Mouse (Mus musculus): ENCODE data around the gene Rora. TPM values are rescaled to one million over a fixed set of nuclear protein-coding genes. Genes with fewer than 3 reads are reported as not detected.

Gene Rora
- polyA plus RNA-seq, 1 experiment, result 0.86 TPM

GRCm38 (mm10) chr9:69435194-69435593, 781.6 kb downstream of the Rora start:
- Histone ChIP-seq H3K79me2 (ENCODE audit: control insufficient read depth, insufficient read depth) (no peaks in the 10 kb centered on the region), H3K36me3 (ENCODE audit: control insufficient read depth, insufficient read depth) (no peaks in the 10 kb centered on the region), H3K4me3 (no peak overlapping the region), H3K27me3 (ENCODE audit: control insufficient read depth, insufficient read depth, insufficient read length) (no peaks in the 10 kb centered on the region), H3ac (ENCODE audit: control insufficient read depth, insufficient read length) (no peak overlapping the region), H3K4me2 (ENCODE audit: low read depth) (no peak overlapping the region)
- no peak for TF ChIP-seq REST (IDR thresholded peaks at IDR 0.05; ENCODE audit: insufficient read depth, insufficient read length)
- no peak for TF ChIP-seq SRF (IDR thresholded peaks at IDR 0.05; ENCODE audit: control insufficient read depth, insufficient read length, low read depth)
- TF ChIP-seq POLR2AphosphoS2 (IDR thresholded peaks at IDR 0.05; ENCODE audit: insufficient read length, low read depth), result no peak
- no peak for TF ChIP-seq CEBPB (IDR thresholded peaks at IDR 0.05; ENCODE audit: insufficient read depth, poor library complexity, severe bottlenecking)
- no peak for TF ChIP-seq MYOD1 (IDR thresholded peaks at IDR 0.05; ENCODE audit: control insufficient read depth in 1 of 3, insufficient read length in 2 of 3, low read depth in 2 of 3)
- TF ChIP-seq POLR2A (IDR thresholded peaks at IDR 0.05; ENCODE audit: insufficient read length, low read depth), result no peak
- no peak for TF ChIP-seq MAX (IDR thresholded peaks at IDR 0.05; ENCODE audit: low read depth)
- no peak for TF ChIP-seq TCF3 (IDR thresholded peaks at IDR 0.05; ENCODE audit: insufficient read length, low read depth)
- TF ChIP-seq USF1 (IDR thresholded peaks at IDR 0.05; ENCODE audit: low read depth), result no peak
- TF ChIP-seq TCF12 (IDR thresholded peaks at IDR 0.05; ENCODE audit: insufficient read depth, poor library complexity, severe bottlenecking), result no peak
- no peak for TF ChIP-seq E2F4 (IDR thresholded peaks at IDR 0.05; ENCODE audit: insufficient read depth)

GRCm38 (mm10) chr9:69435662-69436061, 782.1 kb downstream of the Rora start:
- TF ChIP-seq USF1 (IDR thresholded peaks at IDR 0.05; ENCODE audit: low read depth) (no peak), SRF (IDR thresholded peaks at IDR 0.05; ENCODE audit: control insufficient read depth, insufficient read length, low read depth) (no peak), MYOG (IDR thresholded peaks at IDR 0.05; ENCODE audit: control insufficient read depth in 1 of 3, insufficient read depth in 1 of 3, insufficient read length in 2 of 3, low read depth in 2 of 3) (no peak), CEBPB (IDR thresholded peaks at IDR 0.05; ENCODE audit: insufficient read depth, poor library complexity, severe bottlenecking) (no peak), REST (IDR thresholded peaks at IDR 0.05; ENCODE audit: insufficient read depth, insufficient read length) (no peak), TCF3 (IDR thresholded peaks at IDR 0.05; ENCODE audit: insufficient read length, low read depth) (no peak), POLR2A (IDR thresholded peaks at IDR 0.05; ENCODE audit: insufficient read length, low read depth) (no peak), TCF12 (IDR thresholded peaks at IDR 0.05; ENCODE audit: insufficient read depth, poor library complexity, severe bottlenecking) (no peak), MAX (IDR thresholded peaks at IDR 0.05; ENCODE audit: low read depth) (no peak), MYOD1 (IDR thresholded peaks at IDR 0.05; ENCODE audit: control insufficient read depth in 1 of 3, insufficient read length in 2 of 3, low read depth in 2 of 3) (no peak), E2F4 (IDR thresholded peaks at IDR 0.05; ENCODE audit: insufficient read depth) (no peak), POLR2AphosphoS2 (IDR thresholded peaks at IDR 0.05; ENCODE audit: insufficient read length, low read depth) (no peak)
- H3K27me3 ChIP-seq (ENCODE audit: control insufficient read depth, insufficient read depth, insufficient read length), result no peaks in the 10 kb centered on the region
- H3K36me3 ChIP-seq (ENCODE audit: control insufficient read depth, insufficient read depth), result no peaks in the 10 kb centered on the region
- no peak overlapping the region for H3K4me2 ChIP-seq (ENCODE audit: low read depth)
- H3K79me2 ChIP-seq (ENCODE audit: control insufficient read depth, insufficient read depth), result no peaks in the 10 kb centered on the region
- no peak overlapping the region for H3K4me3 ChIP-seq
- no peak overlapping the region for H3ac ChIP-seq (ENCODE audit: control insufficient read depth, insufficient read length)
